Mouse (Mus musculus): ENCODE data around the gene BC049762.

BC049762 gene

GRCm38 (mm10) chr11:51214021-51214420 is 48.8 kb downstream of the BC049762 start:
- DNase-seq = no peak

GRCm38 (mm10) chr11:51211426-51211825 is 51.4 kb downstream of the BC049762 start:
- DNase-seq = no peak

- DNase-seq = no peak
Measured at GRCm38 (mm10) chr11:51207758-51208157, 55.1 kb downstream of the BC049762 start.

All from cerebellum, adult 9-10 months (tissue).